Mouse (Mus musculus): Measurements from ENCODE around the gene Ermap. TPM values are rescaled to one million over a fixed set of nuclear protein-coding genes. Genes with fewer than 3 reads are reported as not detected.

The Ermap gene
- polyA plus RNA-seq, 1 experiment = 0.96 TPM

DNA sequence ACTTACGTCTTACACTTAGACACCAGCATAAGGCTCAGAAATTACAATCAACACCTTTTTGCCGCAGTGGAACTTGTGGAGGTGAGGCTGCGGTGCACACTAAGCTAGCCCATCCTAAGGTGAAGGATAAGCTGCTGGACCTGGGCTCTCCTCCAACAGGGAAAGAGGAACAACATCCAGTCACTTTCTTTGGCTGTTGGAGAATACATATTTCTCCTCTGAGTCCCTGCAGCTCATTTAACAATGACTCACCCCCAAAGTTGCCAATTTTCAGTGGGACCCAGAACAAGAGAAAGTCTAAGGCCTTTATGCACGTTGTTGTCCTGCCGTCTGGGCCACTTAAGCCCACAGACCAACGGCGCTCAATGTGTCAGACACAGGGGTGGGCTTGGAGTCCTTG lies 43.0 kb downstream of the Ermap start:
- no peak overlapping the region for H3K4me3 ChIP-seq (ENCODE audit: control insufficient read depth, insufficient read depth, low read length)
- H3K27me3 ChIP-seq (ENCODE audit: control insufficient read depth, insufficient read depth, low read length) = no peaks in the 10 kb centered on the region
- WGBS = 96% methylated on average over 7 of the region's 7 CpGs
- no peak for TF ChIP-seq CTCF (IDR thresholded peaks at IDR 0.05; ENCODE audit: borderline replicate concordance, control insufficient read depth, extremely low read depth, insufficient read depth, low read length, poor library complexity)
- no peak for TF ChIP-seq POLR2A (IDR thresholded peaks at IDR 0.05; ENCODE audit: control insufficient read depth, extremely low read depth, insufficient read depth, low read length, poor library complexity)
- DNase-seq = no peak
- no peaks in the 10 kb centered on the region for H3K4me1 ChIP-seq (replicated peaks; ENCODE audit: control insufficient read depth, insufficient read depth, low read length)
- no peaks in the 10 kb centered on the region for H3K36me3 ChIP-seq (ENCODE audit: control insufficient read depth, insufficient read depth, low read length)
- H3K27ac ChIP-seq (ENCODE audit: control insufficient read depth, insufficient read depth, low read length) = no peak overlapping the region

DNA sequence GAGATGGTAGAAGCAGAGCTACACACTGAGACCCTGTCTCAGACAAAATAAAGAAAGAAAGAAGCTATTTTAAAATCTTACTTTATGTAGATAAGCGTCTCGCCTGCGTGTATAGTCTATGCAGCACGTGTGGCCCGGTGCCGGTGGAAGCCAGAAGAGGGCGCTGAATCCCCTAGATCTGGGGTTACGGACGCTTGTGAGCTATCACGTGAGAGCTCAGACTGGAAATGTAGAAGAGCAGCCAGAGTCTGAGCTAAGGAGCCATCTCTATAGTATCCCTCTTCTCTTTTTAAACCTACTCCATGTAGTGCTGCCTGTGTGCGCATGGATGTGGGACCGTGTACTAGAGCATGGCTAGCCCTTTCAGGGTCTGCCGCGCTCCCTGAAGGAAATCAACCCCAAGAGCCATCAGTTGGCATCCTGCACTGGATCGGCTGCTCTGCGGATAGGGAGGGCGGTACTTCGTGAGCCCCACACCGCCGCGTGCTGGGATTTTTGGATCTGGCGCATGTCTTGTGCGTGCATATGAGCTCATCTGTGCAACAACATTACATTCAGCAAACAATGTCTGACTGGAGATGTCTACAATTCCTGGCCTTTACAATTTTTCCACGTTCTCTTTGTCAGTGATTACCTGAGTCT lies 47.5 kb downstream of the Ermap start:
- Histone ChIP-seq H3K27me3 (ENCODE audit: control insufficient read depth, insufficient read depth, low read length) (no peaks in the 10 kb centered on the region), H3K27ac (ENCODE audit: control insufficient read depth, insufficient read depth, low read length) (no peak overlapping the region), H3K4me1 (replicated peaks; ENCODE audit: control insufficient read depth, insufficient read depth, low read length) (no peaks in the 10 kb centered on the region), H3K4me3 (ENCODE audit: control insufficient read depth, insufficient read depth, low read length) (no peak overlapping the region), H3K36me3 (ENCODE audit: control insufficient read depth, insufficient read depth, low read length) (no peaks in the 10 kb centered on the region)
- WGBS = 70% methylated on average over 24 of the region's 24 CpGs
- DNase-seq = peak; percentile 44
- TF ChIP-seq POLR2A (IDR thresholded peaks at IDR 0.05; ENCODE audit: control insufficient read depth, extremely low read depth, insufficient read depth, low read length, poor library complexity) (no peak), CTCF (IDR thresholded peaks at IDR 0.05; ENCODE audit: borderline replicate concordance, control insufficient read depth, extremely low read depth, insufficient read depth, low read length, poor library complexity) (0 out of 2 replicates have a peak, but pooled peaks have one; percentile 28)

GRCm38 (mm10) chr4:119141191-119141590 lies 48.6 kb downstream of the Ermap start:
- no peak for DNase-seq
- H3K4me1 ChIP-seq (replicated peaks; ENCODE audit: control insufficient read depth, insufficient read depth, low read length) = no peaks in the 10 kb centered on the region
- no peak overlapping the region for H3K4me3 ChIP-seq (ENCODE audit: control insufficient read depth, insufficient read depth, low read length)
- H3K27ac ChIP-seq (ENCODE audit: control insufficient read depth, insufficient read depth, low read length) = no peak overlapping the region
- no peaks in the 10 kb centered on the region for H3K27me3 ChIP-seq (ENCODE audit: control insufficient read depth, insufficient read depth, low read length)
- 89% methylated on average over 10 of the region's 10 CpGs for WGBS
- peaks cover 3% of the 10 kb centered on the region for H3K36me3 ChIP-seq (ENCODE audit: control insufficient read depth, insufficient read depth, low read length)
- TF ChIP-seq POLR2A (IDR thresholded peaks at IDR 0.05; ENCODE audit: control insufficient read depth, extremely low read depth, insufficient read depth, low read length, poor library complexity) (no peak), CTCF (IDR thresholded peaks at IDR 0.05; ENCODE audit: borderline replicate concordance, control insufficient read depth, extremely low read depth, insufficient read depth, low read length, poor library complexity) (no peak)

- DNase-seq = peak; percentile 55
- no peak overlapping the region for H3K4me3 ChIP-seq (ENCODE audit: control insufficient read depth, insufficient read depth, low read length)
- H3K27me3 ChIP-seq (ENCODE audit: control insufficient read depth, insufficient read depth, low read length) = no peaks in the 10 kb centered on the region
- 55% methylated on average over 3 of the region's 3 CpGs for WGBS
- H3K4me1 ChIP-seq (replicated peaks; ENCODE audit: control insufficient read depth, insufficient read depth, low read length) = no peaks in the 10 kb centered on the region
- H3K36me3 ChIP-seq (ENCODE audit: control insufficient read depth, insufficient read depth, low read length) = peaks cover 13% of the 10 kb centered on the region
- H3K27ac ChIP-seq (ENCODE audit: control insufficient read depth, insufficient read depth, low read length) = no peak overlapping the region
- peak; percentile 57; the same call in 1 of the 2 replicates for TF ChIP-seq CTCF (IDR thresholded peaks at IDR 0.05; ENCODE audit: borderline replicate concordance, control insufficient read depth, extremely low read depth, insufficient read depth, low read length, poor library complexity)
- no peak for TF ChIP-seq POLR2A (IDR thresholded peaks at IDR 0.05; ENCODE audit: control insufficient read depth, extremely low read depth, insufficient read depth, low read length, poor library complexity)
Observed at GRCm38 (mm10) chr4:119140126-119140525, 49.7 kb downstream of the Ermap start.

GRCm38 (mm10) chr4:119138776-119139175 lies 51.0 kb downstream of the Ermap start:
- no peak overlapping the region for H3K4me3 ChIP-seq (ENCODE audit: control insufficient read depth, insufficient read depth, low read length)
- H3K27ac ChIP-seq (ENCODE audit: control insufficient read depth, insufficient read depth, low read length) = no peak overlapping the region
- 89% methylated on average over 8 of the region's 8 CpGs for WGBS
- TF ChIP-seq POLR2A (IDR thresholded peaks at IDR 0.05; ENCODE audit: control insufficient read depth, extremely low read depth, insufficient read depth, low read length, poor library complexity) = no peak
- no peak for TF ChIP-seq CTCF (IDR thresholded peaks at IDR 0.05; ENCODE audit: borderline replicate concordance, control insufficient read depth, extremely low read depth, insufficient read depth, low read length, poor library complexity)
- DNase-seq = no peak
- H3K27me3 ChIP-seq (ENCODE audit: control insufficient read depth, insufficient read depth, low read length) = no peaks in the 10 kb centered on the region
- no peaks in the 10 kb centered on the region for H3K4me1 ChIP-seq (replicated peaks; ENCODE audit: control insufficient read depth, insufficient read depth, low read length)
- peaks cover 22% of the 10 kb centered on the region for H3K36me3 ChIP-seq (ENCODE audit: control insufficient read depth, insufficient read depth, low read length)

DNA sequence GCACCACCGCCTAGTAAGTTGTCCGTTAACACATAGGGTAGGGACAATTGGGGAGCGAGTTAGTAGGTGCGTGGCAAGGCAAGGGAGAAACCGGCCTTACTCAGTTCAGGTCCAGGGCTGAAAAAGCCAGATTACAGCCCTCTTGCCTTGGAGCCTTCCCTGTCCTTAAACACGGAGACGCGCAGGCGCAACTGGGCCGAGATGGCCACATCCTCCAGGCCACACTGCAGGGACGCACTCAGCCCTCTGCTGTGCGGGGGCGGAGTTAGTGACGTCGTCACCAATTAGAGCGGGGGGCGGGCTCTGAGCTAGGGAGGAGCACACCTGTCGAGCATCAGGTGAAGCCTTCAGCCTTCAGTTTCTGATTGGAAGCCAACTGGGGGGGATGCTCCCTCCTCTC lies 51.6 kb downstream of the Ermap start:
- Histone ChIP-seq H3K4me3 (ENCODE audit: control insufficient read depth, insufficient read depth, low read length) (no peak overlapping the region), H3K4me1 (replicated peaks; ENCODE audit: control insufficient read depth, insufficient read depth, low read length) (no peaks in the 10 kb centered on the region), H3K27ac (ENCODE audit: control insufficient read depth, insufficient read depth, low read length) (no peak overlapping the region), H3K27me3 (ENCODE audit: control insufficient read depth, insufficient read depth, low read length) (no peaks in the 10 kb centered on the region), H3K36me3 (ENCODE audit: control insufficient read depth, insufficient read depth, low read length) (peaks cover 22% of the 10 kb centered on the region)
- DNase-seq = no peak
- WGBS = 91% methylated on average over 18 of the region's 18 CpGs
- TF ChIP-seq POLR2A (IDR thresholded peaks at IDR 0.05; ENCODE audit: control insufficient read depth, extremely low read depth, insufficient read depth, low read length, poor library complexity) (no peak), CTCF (IDR thresholded peaks at IDR 0.05; ENCODE audit: borderline replicate concordance, control insufficient read depth, extremely low read depth, insufficient read depth, low read length, poor library complexity) (no peak)

All from thymus, adult 2 months (tissue).